Mouse (Mus musculus) cerebellum, adult 2 months (tissue): Measurements from ENCODE around the gene Tspan2. TPM values are rescaled to one million over a fixed set of nuclear protein-coding genes. Genes with fewer than 3 reads are reported as not detected.

Experiments
- DNase-seq, 2 experiments: peaks; one replicate each; pipeline ENCODE4 v3.0.0; 2021
- H3K27ac ChIP-seq: fragments of 200-500 bp; 2 replicates; pipeline ENCODE4 v1.5.1; 2012; ENCODE audit warnings: low read length, control low read depth, inconsistent platforms; ENCODE audit not compliant: insufficient read depth
- H3K27me3 ChIP-seq: fragments of 200-500 bp; 2 replicates; pipeline ENCODE4 v1.6.1; 2012; ENCODE audit warnings: inconsistent platforms, mild to moderate bottlenecking, low read length, moderate library complexity; ENCODE audit not compliant: control insufficient read depth, insufficient read depth
- H3K4me1 ChIP-seq: fragments of 200-500 bp; 2 replicates; pipeline ENCODE4 v1.6.1; 2011; ENCODE audit warnings: low read length; ENCODE audit not compliant: control insufficient read depth, insufficient read depth
- H3K4me3 ChIP-seq: fragments of 200-500 bp; replicated peaks from 2 replicates; pipeline ENCODE3; 2011; ENCODE audit warnings: mild to moderate bottlenecking, low read depth, low read length, control low read depth; ENCODE audit not compliant: insufficient read depth
- CTCF ChIP-seq: fragments of 200-500 bp; IDR thresholded peaks from 2 replicates; pipeline ENCODE4 v1.5.1; 2011; ENCODE audit warnings: low read depth, mild to moderate bottlenecking, control low read depth, low read length, moderate library complexity, borderline replicate concordance; ENCODE audit not compliant: insufficient read depth
- POLR2A ChIP-seq: fragments of 200-500 bp; IDR thresholded peaks from 2 replicates; pipeline ENCODE4 v1.6.1; 2011; ENCODE audit warnings: low read length, control low read depth, borderline replicate concordance; ENCODE audit not compliant: insufficient read depth
- WGBS: fragments of 180-500 bp; shearing (Covaris S2); methylation state at CpG from one replicate; pipeline ENCODE4 v1.1.7; 2018; 5-methylcytosine and 5-hydroxymethylcytosine counted together
- polyA plus RNA-seq: library from polyadenylated mRNA; depleted of rRNA; stranded (reverse); fragments of >200 nt; gene quantifications from 2 replicates; pipeline ENCODE4 v1.2.3, GENCODE M21; 2012

Tspan2 gene
- polyA plus RNA-seq, 1 experiment: 110 TPM

GRCm38 (mm10) chr3:102701902-102702544 lies 32.3 kb upstream of the Tspan2 start:
- 49% methylated on average over 7 of the region's 7 CpGs for WGBS
- Histone ChIP-seq H3K27ac (no peak overlapping the region), H3K27me3 (no peaks in the 10 kb centered on the region), H3K4me1 (no peaks in the 10 kb centered on the region), H3K4me3 (no peak overlapping the region)
- DNase-seq: peak; percentile 19 to 20
- TF ChIP-seq CTCF: peak; percentile 32; the same call in 1 of the 2 replicates
- no peak for TF ChIP-seq POLR2A

- Histone ChIP-seq H3K27ac (no peak overlapping the region; the same call in 1 of the 2 replicates), H3K4me1 (no peaks in the 10 kb centered on the region), H3K4me3 (no peak overlapping the region), H3K27me3 (no peaks in the 10 kb centered on the region)
- TF ChIP-seq CTCF: no peak
- no peak for TF ChIP-seq POLR2A
- WGBS: 30% methylated on average over 4 of the region's 4 CpGs
- DNase-seq: no peak
Observed at GRCm38 (mm10) chr3:102704001-102704401, 30.3 kb upstream of the Tspan2 start.

GRCm38 (mm10) chr3:102708599-102708998 lies 25.7 kb upstream of the Tspan2 start:
- Histone ChIP-seq H3K4me1 (no peaks in the 10 kb centered on the region), H3K27me3 (peaks cover 2% of the 10 kb centered on the region; the same call in 1 of the 2 replicates), H3K4me3 (no peak overlapping the region), H3K27ac (no peak overlapping the region)
- TF ChIP-seq CTCF (no peak), POLR2A (no peak)
- WGBS: 51% methylated on average over 9 of the region's 9 CpGs
- DNase-seq: no peak

GRCm38 (mm10) chr3:102715066-102715584 lies 19.2 kb upstream of the Tspan2 start:
- Histone ChIP-seq H3K4me1 (no peaks in the 10 kb centered on the region), H3K27ac (no peak overlapping the region), H3K4me3 (peak overlapping the region; percentile 25), H3K27me3 (peaks cover 2% of the 10 kb centered on the region; the same call in 1 of the 2 replicates)
- WGBS: 34% methylated on average over 11 of the region's 11 CpGs
- DNase-seq: peak; percentile 71 to 74
- TF ChIP-seq POLR2A (no peak), CTCF (peak; percentile 89)

GRCm38 (mm10) chr3:102715839-102716238 lies 18.5 kb upstream of the Tspan2 start:
- Histone ChIP-seq H3K27ac (no peak overlapping the region), H3K4me1 (no peaks in the 10 kb centered on the region), H3K27me3 (no peaks in the 10 kb centered on the region; the same call in 1 of the 2 replicates), H3K4me3 (no peak overlapping the region)
- TF ChIP-seq POLR2A (no peak), CTCF (no peak)
- 94% methylated on average over 8 of the region's 8 CpGs for WGBS
- DNase-seq: no peak

GRCm38 (mm10) chr3:102717586-102718285 lies 16.6 kb upstream of the Tspan2 start:
- Histone ChIP-seq H3K4me1 (no peaks in the 10 kb centered on the region), H3K4me3 (no peak overlapping the region), H3K27ac (no peak overlapping the region), H3K27me3 (no peaks in the 10 kb centered on the region; the same call in 1 of the 2 replicates)
- DNase-seq: no peak
- no peak for TF ChIP-seq CTCF
- TF ChIP-seq POLR2A: no peak
- WGBS: 83% methylated on average over 3 of the region's 3 CpGs

GRCm38 (mm10) chr3:102723154-102723553 lies 11.2 kb upstream of the Tspan2 start:
- WGBS: 88% methylated on average over 4 of the region's 4 CpGs
- no peak for TF ChIP-seq CTCF
- TF ChIP-seq POLR2A: no peak
- H3K27ac ChIP-seq: no peak overlapping the region
- no peak for DNase-seq
- H3K4me3 ChIP-seq: no peak overlapping the region
- no peaks in the 10 kb centered on the region for H3K27me3 ChIP-seq
- H3K4me1 ChIP-seq: no peaks in the 10 kb centered on the region
